Mouse (Mus musculus): ENCODE measurements at regions not wholly inside any gene's neighbourhood (a gene's known extent, or its start where the extent isn't known, plus 50 kb on each side); places are given as distances from the start of the nearest gene placed in this dataset.

GRCm38 (mm10) chr12:92186448-92187132, 337.6 kb upstream of the Sel1l start:
- no peak for DNase-seq (ENCODE audit: low spot score in 2 of 2)
- intact Hi-C loops (cut with DNase I) = no loop called here

GRCm38 (mm10) chr12:92179292-92179691, 330.3 kb upstream of the Sel1l start:
- intact Hi-C loops (cut with DNase I) = no loop called here
- DNase-seq (ENCODE audit: low spot score in 2 of 2) = no peak

GRCm38 (mm10) chr12:92156726-92157125, 307.8 kb upstream of the Sel1l start:
- intact Hi-C loops (cut with DNase I) = no loop called here
- no peak for DNase-seq (ENCODE audit: low spot score in 2 of 2)

- intact Hi-C loops (cut with DNase I) = no loop called here
Observed at GRCm38 (mm10) chr12:92152922-92153235, 303.9 kb upstream of the Sel1l start.

GRCm38 (mm10) chr12:92152043-92152921, 303.3 kb upstream of the Sel1l start:
- intact Hi-C loops (cut with DNase I) = no loop called here
- DNase-seq (ENCODE audit: low spot score in 2 of 2) = peak in 1 of 2 experiments; percentile 7

More at GRCm38 (mm10) chr12:92152922-92153235, 303.9 kb upstream of the Sel1l start:
- no peak for DNase-seq (ENCODE audit: low spot score in 2 of 2)

GRCm38 (mm10) chr12:92137539-92137938, 288.6 kb upstream of the Sel1l start:
- intact Hi-C loops (cut with DNase I) = no loop called here
- no peak for DNase-seq (ENCODE audit: low spot score in 2 of 2)

- intact Hi-C loops (cut with DNase I) = no loop called here
- DNase-seq (ENCODE audit: low spot score in 2 of 2) = no peak
Observed at GRCm38 (mm10) chr12:92127648-92128047, 278.7 kb upstream of the Sel1l start.

- no peak for DNase-seq (ENCODE audit: low spot score in 2 of 2)
- intact Hi-C loops (cut with DNase I) = no loop called here
Observed at GRCm38 (mm10) chr12:92120164-92120815, 271.3 kb upstream of the Sel1l start.

- intact Hi-C loops (cut with DNase I) = no loop called here
- no peak for DNase-seq (ENCODE audit: low spot score in 2 of 2)
Observed at GRCm38 (mm10) chr12:92109615-92110014, 260.7 kb upstream of the Sel1l start.

GRCm38 (mm10) chr12:92100080-92100479, 251.1 kb upstream of the Sel1l start:
- intact Hi-C loops (cut with DNase I) = no loop called here

GRCm38 (mm10) chr12:92092794-92093365, 243.9 kb upstream of the Sel1l start:
- DNase-seq (ENCODE audit: low spot score in 2 of 2) = no peak
- intact Hi-C loops (cut with DNase I) = no loop called here

More at GRCm38 (mm10) chr12:92100080-92100479, 251.1 kb upstream of the Sel1l start:
- no peak for DNase-seq (ENCODE audit: low spot score in 2 of 2)

- intact Hi-C loops (cut with DNase I) = no loop called here
Observed at GRCm38 (mm10) chr12:92073209-92073608, 224.3 kb upstream of the Sel1l start.

GRCm38 (mm10) chr12:92062731-92063130, 213.8 kb upstream of the Sel1l start:
- intact Hi-C loops (cut with DNase I) = no loop called here

More at GRCm38 (mm10) chr12:92073209-92073608, 224.3 kb upstream of the Sel1l start:
- peak; percentile 72 to 76 for DNase-seq (ENCODE audit: low spot score in 2 of 2)

GRCm38 (mm10) chr12:92040481-92040880, 191.5 kb upstream of the Sel1l start:
- intact Hi-C loops (cut with DNase I) = no loop called here

More at GRCm38 (mm10) chr12:92062731-92063130, 213.8 kb upstream of the Sel1l start:
- no peak for DNase-seq (ENCODE audit: low spot score in 2 of 2)

GRCm38 (mm10) chr12:92029192-92029591, 180.2 kb upstream of the Sel1l start:
- intact Hi-C loops (cut with DNase I) = no loop called here
- peak in 1 of 2 experiments; percentile 27 for DNase-seq (ENCODE audit: low spot score in 2 of 2)

More at GRCm38 (mm10) chr12:92040481-92040880, 191.5 kb upstream of the Sel1l start:
- DNase-seq (ENCODE audit: low spot score in 2 of 2) = no peak

- DNase-seq (ENCODE audit: low spot score in 2 of 2) = no peak
- intact Hi-C loops (cut with DNase I) = no loop called here
Observed at GRCm38 (mm10) chr12:92028354-92028753, 179.4 kb upstream of the Sel1l start.

GRCm38 (mm10) chr12:92024461-92025218, 175.7 kb upstream of the Sel1l start:
- intact Hi-C loops (cut with DNase I) = no loop called here
- no peak for DNase-seq (ENCODE audit: low spot score in 2 of 2)

GRCm38 (mm10) chr12:92019593-92020224, 170.8 kb upstream of the Sel1l start:
- DNase-seq (ENCODE audit: low spot score in 2 of 2) = no peak
- intact Hi-C loops (cut with DNase I) = no loop called here

GRCm38 (mm10) chr12:92015373-92015772, 166.4 kb upstream of the Sel1l start:
- no peak for DNase-seq (ENCODE audit: low spot score in 2 of 2)
- intact Hi-C loops (cut with DNase I) = no loop called here
